Mouse (Mus musculus): ENCODE measurements around the gene Stub1. TPM values are rescaled to one million over a fixed set of nuclear protein-coding genes. Genes with fewer than 3 reads are reported as not detected.
"Not testable (repeated sequence)": the region's sequence is repeated elsewhere in the genome, so short reads cannot be mapped to it uniquely, and the experiment has no call there.

The Stub1 gene
- polyA plus RNA-seq, 1 experiment: 190 TPM

GRCm38 (mm10) chr17:25808789-25809605, 24.2 kb downstream of the Stub1 start, which contains the start of gene Fbxl16:
Fbxl16 (plus strand) TSS chr17:25809085.
- H3K27me3 ChIP-seq (ENCODE audit: control insufficient read depth, insufficient read depth, low read length): peaks cover 14% of the 10 kb centered on the region; the same call in 1 of the 2 replicates
- no peaks in the 10 kb centered on the region for H3K36me3 ChIP-seq (ENCODE audit: control insufficient read depth, insufficient read depth, low read length)
- 0 out of 2 replicates have a peak within 1 kb of the TSS, but pooled peaks have one; percentile 2 for H3K4me3 ChIP-seq (ENCODE audit: control insufficient read depth, insufficient read depth, low read length)
- TF ChIP-seq CTCF (IDR thresholded peaks at IDR 0.05; ENCODE audit: borderline replicate concordance, control insufficient read depth, extremely low read depth, insufficient read depth, low read length, poor library complexity): no peak
- no peak for TF ChIP-seq POLR2A (IDR thresholded peaks at IDR 0.05; ENCODE audit: control insufficient read depth, extremely low read depth, insufficient read depth, low read length, poor library complexity)
- WGBS: 1% methylated on average over 95 of the region's 100 CpGs
- no peak for DNase-seq
- no peak within 1 kb of the TSS for H3K27ac ChIP-seq (ENCODE audit: control insufficient read depth, insufficient read depth, low read length)
- no peaks in the 10 kb centered on the region for H3K4me1 ChIP-seq (replicated peaks; ENCODE audit: control insufficient read depth, insufficient read depth, low read length)

GRCm38 (mm10) chr17:25808028-25808427, 25.2 kb downstream of the Stub1 start:
- TF ChIP-seq POLR2A (IDR thresholded peaks at IDR 0.05; ENCODE audit: control insufficient read depth, extremely low read depth, insufficient read depth, low read length, poor library complexity) (no peak), CTCF (IDR thresholded peaks at IDR 0.05; ENCODE audit: borderline replicate concordance, control insufficient read depth, extremely low read depth, insufficient read depth, low read length, poor library complexity) (no peak)
- no peak overlapping the region for H3K27ac ChIP-seq (ENCODE audit: control insufficient read depth, insufficient read depth, low read length)
- H3K4me3 ChIP-seq (ENCODE audit: control insufficient read depth, insufficient read depth, low read length): no peak overlapping the region
- no peaks in the 10 kb centered on the region for H3K4me1 ChIP-seq (replicated peaks; ENCODE audit: control insufficient read depth, insufficient read depth, low read length)
- DNase-seq: no peak
- H3K27me3 ChIP-seq (ENCODE audit: control insufficient read depth, insufficient read depth, low read length): peaks cover 14% of the 10 kb centered on the region; the same call in 1 of the 2 replicates
- no peaks in the 10 kb centered on the region for H3K36me3 ChIP-seq (ENCODE audit: control insufficient read depth, insufficient read depth, low read length)
- WGBS: 49% methylated on average over 5 of the region's 5 CpGs

- peaks cover 14% of the 10 kb centered on the region; the same call in 1 of the 2 replicates for H3K27me3 ChIP-seq (ENCODE audit: control insufficient read depth, insufficient read depth, low read length)
- H3K36me3 ChIP-seq (ENCODE audit: control insufficient read depth, insufficient read depth, low read length); DNase-seq; H3K4me3 ChIP-seq (ENCODE audit: control insufficient read depth, insufficient read depth, low read length); H3K27ac ChIP-seq (ENCODE audit: control insufficient read depth, insufficient read depth, low read length); H3K4me1 ChIP-seq (replicated peaks; ENCODE audit: control insufficient read depth, insufficient read depth, low read length): not testable (repeated sequence)
- 38% methylated on average over 2 of the region's 2 CpGs for WGBS
These were observed 25.8 kb downstream of the Stub1 start for GRCm38 (mm10) chr17:25807452-25807851.

DNA sequence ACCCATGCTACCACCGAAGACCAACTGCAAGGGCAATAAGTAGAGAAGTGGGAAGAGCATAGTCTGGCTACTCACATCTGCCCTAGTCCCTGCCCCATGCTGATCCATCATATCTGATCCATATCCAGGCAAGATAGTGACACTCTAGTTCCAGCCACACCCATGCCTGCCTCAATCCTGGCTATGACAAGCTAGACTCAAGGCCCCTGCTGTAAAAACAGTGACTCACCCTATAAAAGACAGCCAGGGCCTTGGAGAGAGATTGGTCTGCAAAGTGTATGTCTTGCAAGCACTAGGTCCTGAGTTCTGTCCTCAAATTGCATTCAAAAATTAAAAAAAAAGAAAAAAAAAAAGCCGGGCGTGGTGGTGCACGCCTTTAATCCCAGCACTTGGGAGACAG, 26.7 kb downstream of the Stub1 start:
- 82% methylated on average over 4 of the region's 4 CpGs for WGBS
- Histone ChIP-seq H3K27me3 (ENCODE audit: control insufficient read depth, insufficient read depth, low read length) (peaks cover 14% of the 10 kb centered on the region; the same call in 1 of the 2 replicates), H3K36me3 (ENCODE audit: control insufficient read depth, insufficient read depth, low read length) (no peaks in the 10 kb centered on the region), H3K4me1 (replicated peaks; ENCODE audit: control insufficient read depth, insufficient read depth, low read length) (no peaks in the 10 kb centered on the region), H3K4me3 (ENCODE audit: control insufficient read depth, insufficient read depth, low read length) (no peak overlapping the region), H3K27ac (ENCODE audit: control insufficient read depth, insufficient read depth, low read length) (no peak overlapping the region)
- DNase-seq: no peak
- no peak for TF ChIP-seq CTCF (IDR thresholded peaks at IDR 0.05; ENCODE audit: borderline replicate concordance, control insufficient read depth, extremely low read depth, insufficient read depth, low read length, poor library complexity)
- no peak for TF ChIP-seq POLR2A (IDR thresholded peaks at IDR 0.05; ENCODE audit: control insufficient read depth, extremely low read depth, insufficient read depth, low read length, poor library complexity)

DNA sequence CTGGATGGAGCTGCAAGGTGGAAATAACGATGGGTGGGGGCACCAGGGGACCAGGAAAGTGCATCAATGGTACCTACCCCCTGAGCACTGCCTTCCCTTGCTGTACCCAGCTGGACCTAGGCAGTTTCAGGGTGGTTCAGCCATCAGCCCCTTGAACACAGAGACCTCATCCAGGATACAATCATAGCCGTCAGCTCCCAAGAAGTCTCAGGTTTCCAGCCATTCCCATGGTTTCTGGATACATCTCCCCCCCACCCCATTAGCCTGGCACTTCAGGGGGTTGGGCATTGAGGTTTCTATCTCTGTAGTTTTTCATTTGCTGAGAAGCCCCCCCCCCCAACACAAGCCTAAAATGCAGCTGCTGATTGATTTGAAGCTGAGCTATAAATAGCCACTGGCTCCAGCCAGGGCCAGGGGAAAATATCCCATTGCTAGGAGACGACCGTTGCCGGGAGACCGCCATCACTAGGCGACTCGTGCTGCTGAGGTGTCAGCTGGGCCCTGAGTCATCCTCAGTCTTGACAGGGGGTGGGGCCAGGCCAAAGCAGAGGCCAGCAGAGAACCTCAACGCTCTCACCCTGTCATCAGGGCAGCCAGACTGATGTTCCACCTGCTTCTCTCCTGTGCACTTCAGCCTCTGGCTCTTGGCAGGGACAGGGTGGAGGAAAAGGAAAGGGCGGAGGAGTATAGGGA, 30.2 kb downstream of the Stub1 start:
- Histone ChIP-seq H3K4me1 (replicated peaks; ENCODE audit: control insufficient read depth, insufficient read depth, low read length) (no peaks in the 10 kb centered on the region), H3K36me3 (ENCODE audit: control insufficient read depth, insufficient read depth, low read length) (no peaks in the 10 kb centered on the region), H3K27ac (ENCODE audit: control insufficient read depth, insufficient read depth, low read length) (no peak overlapping the region), H3K4me3 (ENCODE audit: control insufficient read depth, insufficient read depth, low read length) (no peak overlapping the region), H3K27me3 (ENCODE audit: control insufficient read depth, insufficient read depth, low read length) (no peaks in the 10 kb centered on the region; the same call in 1 of the 2 replicates)
- no peak for DNase-seq
- TF ChIP-seq POLR2A (IDR thresholded peaks at IDR 0.05; ENCODE audit: control insufficient read depth, extremely low read depth, insufficient read depth, low read length, poor library complexity) (no peak), CTCF (IDR thresholded peaks at IDR 0.05; ENCODE audit: borderline replicate concordance, control insufficient read depth, extremely low read depth, insufficient read depth, low read length, poor library complexity) (no peak)
- WGBS: 15% methylated on average over 10 of the region's 10 CpGs

- peaks cover 8% of the 10 kb centered on the region for H3K4me1 ChIP-seq (replicated peaks; ENCODE audit: control insufficient read depth, insufficient read depth, low read length)
- WGBS: 8% methylated on average over 6 of the region's 6 CpGs
- H3K27ac ChIP-seq (ENCODE audit: control insufficient read depth, insufficient read depth, low read length): no peak overlapping the region
- H3K4me3 ChIP-seq (ENCODE audit: control insufficient read depth, insufficient read depth, low read length): no peak overlapping the region
- no peaks in the 10 kb centered on the region for H3K36me3 ChIP-seq (ENCODE audit: control insufficient read depth, insufficient read depth, low read length)
- TF ChIP-seq CTCF (IDR thresholded peaks at IDR 0.05; ENCODE audit: borderline replicate concordance, control insufficient read depth, extremely low read depth, insufficient read depth, low read length, poor library complexity): no peak
- TF ChIP-seq POLR2A (IDR thresholded peaks at IDR 0.05; ENCODE audit: control insufficient read depth, extremely low read depth, insufficient read depth, low read length, poor library complexity): no peak
- H3K27me3 ChIP-seq (ENCODE audit: control insufficient read depth, insufficient read depth, low read length): no peaks in the 10 kb centered on the region
- peak; percentile 73 for DNase-seq
These were observed 32.2 kb downstream of the Stub1 start for GRCm38 (mm10) chr17:25801029-25801428.

Measured in thymus, adult 2 months (tissue).